Mouse (Mus musculus) frontal cortex, adult (tissue): ENCODE measurements around the gene Klf13.

Source experiments
- ATAC-seq: cut with Nextera tagmentation; 2 replicates; pipeline ENCODE4 v1.9.2; 2017; ENCODE audit warnings: mild to moderate bottlenecking, moderate library complexity, mixed read lengths; ENCODE audit not compliant: low TSS enrichment

The Klf13 gene

GRCm38 (mm10) chr7:63908496-63909285, 30.0 kb downstream of the Klf13 start:
- peak; percentile 18; the same call in 1 of the 2 replicates for ATAC-seq

GRCm38 (mm10) chr7:63907778-63908495, 30.8 kb downstream of the Klf13 start:
- ATAC-seq = no peak

- no peak for ATAC-seq
Observed at GRCm38 (mm10) chr7:63905642-63906041, 33.1 kb downstream of the Klf13 start.

- ATAC-seq = no peak
Observed at GRCm38 (mm10) chr7:63905190-63905589, 33.5 kb downstream of the Klf13 start.

GRCm38 (mm10) chr7:63903635-63904380, 34.9 kb downstream of the Klf13 start:
- no peak for ATAC-seq

- no peak for ATAC-seq
Observed at GRCm38 (mm10) chr7:63902604-63903210, 36.0 kb downstream of the Klf13 start.

- no peak for ATAC-seq
Observed at GRCm38 (mm10) chr7:63901942-63902341, 36.8 kb downstream of the Klf13 start.

GRCm38 (mm10) chr7:63901346-63901745, 37.4 kb downstream of the Klf13 start:
- ATAC-seq = peak; percentile 25

GRCm38 (mm10) chr7:63900411-63900810, 38.3 kb downstream of the Klf13 start:
- ATAC-seq = no peak

- ATAC-seq = no peak
Observed at GRCm38 (mm10) chr7:63899925-63900324, 38.8 kb downstream of the Klf13 start.

GRCm38 (mm10) chr7:63898201-63898600, 40.5 kb downstream of the Klf13 start:
- no peak for ATAC-seq

GRCm38 (mm10) chr7:63897655-63898054, 41.1 kb downstream of the Klf13 start:
- ATAC-seq = peak; percentile 0; the same call in 1 of the 2 replicates

- peak; percentile 81 for ATAC-seq
Observed at GRCm38 (mm10) chr7:63896968-63897468, 41.7 kb downstream of the Klf13 start.

- no peak for ATAC-seq
Observed at GRCm38 (mm10) chr7:63896276-63896967, 42.3 kb downstream of the Klf13 start.

- no peak for ATAC-seq
Observed at GRCm38 (mm10) chr7:63895223-63895622, 43.5 kb downstream of the Klf13 start.

- ATAC-seq = no peak
Observed at GRCm38 (mm10) chr7:63894662-63895061, 44.1 kb downstream of the Klf13 start.

- ATAC-seq = no peak
Observed at GRCm38 (mm10) chr7:63893729-63894128, 45.0 kb downstream of the Klf13 start.

- no peak for ATAC-seq
Observed at GRCm38 (mm10) chr7:63893201-63893600, 45.5 kb downstream of the Klf13 start.

GRCm38 (mm10) chr7:63891488-63892075, 47.1 kb downstream of the Klf13 start:
- ATAC-seq = no peak

GRCm38 (mm10) chr7:63889116-63889975, 49.4 kb downstream of the Klf13 start:
- ATAC-seq = no peak
